Mouse (Mus musculus): Measurements from ENCODE around the gene Bola3. TPM values are rescaled to one million over a fixed set of nuclear protein-coding genes. Genes with fewer than 3 reads are reported as not detected.
"Not testable (repeated sequence)": the region's sequence is repeated elsewhere in the genome, so short reads cannot be mapped to it uniquely, and the experiment has no call there.

Gene Bola3
- polyA plus RNA-seq, 1 experiment = 60.8 TPM

DNA sequence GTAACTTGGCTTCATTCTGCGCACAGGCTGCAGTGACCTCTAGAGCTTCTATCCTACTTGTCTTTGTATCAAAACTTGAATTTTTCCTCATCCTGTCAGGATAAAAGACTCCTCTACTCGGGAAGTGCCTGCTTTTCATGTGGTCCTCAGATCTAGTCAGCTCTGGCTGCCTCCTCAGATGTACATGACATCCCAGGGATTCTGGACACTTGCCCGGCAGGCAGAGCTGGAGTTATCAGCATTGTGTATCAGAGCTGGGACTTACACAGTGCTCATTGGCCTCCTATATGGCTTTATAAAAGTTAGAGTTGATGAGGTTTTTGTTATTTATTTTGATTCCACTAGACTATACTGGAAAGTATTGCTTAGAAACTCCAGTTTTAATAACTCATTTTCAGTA is 7.6 kb upstream of the Bola3 start:
- no peak overlapping the region for H3K27ac ChIP-seq (ENCODE audit: insufficient read depth, low read length)
- TF ChIP-seq CTCF (IDR thresholded peaks at IDR 0.05; ENCODE audit: extremely low read depth, insufficient read depth, low read length) (no peak), POLR2A (IDR thresholded peaks at IDR 0.05; ENCODE audit: extremely low read depth, insufficient read depth, low read length) (no peak)
- H3K4me3 ChIP-seq (ENCODE audit: insufficient read depth, low read length) = no peak overlapping the region
- H3K4me1 ChIP-seq (ENCODE audit: control insufficient read depth, insufficient read depth, low read length) = no peaks in the 10 kb centered on the region

DNA sequence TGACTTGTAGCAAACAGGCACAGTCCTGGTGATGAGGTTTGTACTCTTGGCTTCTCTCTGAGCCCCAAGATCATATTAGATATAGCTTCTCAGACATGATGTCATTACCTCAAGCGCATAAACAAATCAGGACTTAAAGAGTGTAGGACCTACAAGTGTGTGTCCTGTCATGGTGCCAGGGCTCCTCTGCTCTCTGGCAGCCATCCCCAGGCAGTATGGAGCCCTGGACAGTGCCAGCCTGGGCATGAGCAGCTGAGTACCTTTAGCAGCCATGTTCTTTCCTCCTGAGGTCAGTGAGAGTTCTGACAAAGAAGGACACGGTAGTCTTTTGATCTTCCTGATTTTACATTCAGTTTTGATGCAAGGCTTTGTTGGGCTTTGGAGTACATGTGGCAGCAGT is 6.0 kb upstream of the Bola3 start:
- H3K4me3 ChIP-seq (ENCODE audit: insufficient read depth, low read length) = no peak overlapping the region
- TF ChIP-seq POLR2A (IDR thresholded peaks at IDR 0.05; ENCODE audit: extremely low read depth, insufficient read depth, low read length) (no peak), CTCF (IDR thresholded peaks at IDR 0.05; ENCODE audit: extremely low read depth, insufficient read depth, low read length) (no peak)
- H3K4me1 ChIP-seq (ENCODE audit: control insufficient read depth, insufficient read depth, low read length) = no peaks in the 10 kb centered on the region
- no peak overlapping the region for H3K27ac ChIP-seq (ENCODE audit: insufficient read depth, low read length)

DNA sequence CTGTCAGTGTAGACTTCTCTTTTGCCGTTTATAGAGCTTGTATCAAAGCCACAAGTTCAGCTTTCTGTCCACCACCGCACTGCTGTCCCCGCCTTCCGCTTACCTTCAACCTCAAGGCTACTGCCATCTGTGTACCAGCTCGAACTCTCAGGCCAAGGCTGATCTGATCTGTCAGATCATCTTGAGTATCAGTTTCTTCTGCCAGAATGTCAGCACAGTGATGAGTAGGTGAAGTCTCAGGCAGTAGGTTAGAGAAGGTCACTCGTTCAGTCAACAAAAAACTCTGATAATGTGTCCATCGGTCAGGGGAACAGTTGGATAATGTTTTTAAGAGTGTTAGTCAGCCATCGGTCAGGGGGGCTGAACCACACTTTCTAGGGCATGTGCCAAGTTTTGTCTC is 3.7 kb upstream of the Bola3 start:
- not testable (repeated sequence) for H3K4me1 ChIP-seq (ENCODE audit: control insufficient read depth, insufficient read depth, low read length); H3K27ac ChIP-seq (ENCODE audit: insufficient read depth, low read length); H3K4me3 ChIP-seq (ENCODE audit: insufficient read depth, low read length)

DNA sequence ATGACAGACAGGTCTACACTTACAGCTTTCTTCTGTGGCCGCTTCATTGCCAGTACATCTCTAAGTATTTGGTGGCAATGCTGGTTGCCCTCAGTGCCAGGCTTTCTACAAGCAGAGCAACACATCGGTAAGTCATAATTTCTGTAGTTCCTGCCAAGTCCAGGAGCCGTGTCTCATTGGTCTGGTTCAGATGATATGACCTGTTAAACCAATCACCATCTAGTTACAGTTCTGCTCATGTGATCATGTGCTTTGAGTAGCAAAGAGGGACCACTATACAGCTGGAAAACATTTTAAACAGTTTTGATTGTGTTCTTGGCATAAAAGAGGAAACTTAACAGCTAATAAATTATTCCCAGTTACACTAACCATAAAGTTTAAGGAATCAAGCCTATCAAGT is 1.0 kb upstream of the Bola3 start:
- no peak overlapping the region for H3K27ac ChIP-seq (ENCODE audit: insufficient read depth, low read length)
- TF ChIP-seq CTCF (IDR thresholded peaks at IDR 0.05; ENCODE audit: extremely low read depth, insufficient read depth, low read length) (no peak), POLR2A (IDR thresholded peaks at IDR 0.05; ENCODE audit: extremely low read depth, insufficient read depth, low read length) (no peak)
- no peak overlapping the region for H3K4me3 ChIP-seq (ENCODE audit: insufficient read depth, low read length)
- peaks cover 2% of the 10 kb centered on the region; the same call in 1 of the 2 replicates for H3K4me1 ChIP-seq (ENCODE audit: control insufficient read depth, insufficient read depth, low read length)

DNA sequence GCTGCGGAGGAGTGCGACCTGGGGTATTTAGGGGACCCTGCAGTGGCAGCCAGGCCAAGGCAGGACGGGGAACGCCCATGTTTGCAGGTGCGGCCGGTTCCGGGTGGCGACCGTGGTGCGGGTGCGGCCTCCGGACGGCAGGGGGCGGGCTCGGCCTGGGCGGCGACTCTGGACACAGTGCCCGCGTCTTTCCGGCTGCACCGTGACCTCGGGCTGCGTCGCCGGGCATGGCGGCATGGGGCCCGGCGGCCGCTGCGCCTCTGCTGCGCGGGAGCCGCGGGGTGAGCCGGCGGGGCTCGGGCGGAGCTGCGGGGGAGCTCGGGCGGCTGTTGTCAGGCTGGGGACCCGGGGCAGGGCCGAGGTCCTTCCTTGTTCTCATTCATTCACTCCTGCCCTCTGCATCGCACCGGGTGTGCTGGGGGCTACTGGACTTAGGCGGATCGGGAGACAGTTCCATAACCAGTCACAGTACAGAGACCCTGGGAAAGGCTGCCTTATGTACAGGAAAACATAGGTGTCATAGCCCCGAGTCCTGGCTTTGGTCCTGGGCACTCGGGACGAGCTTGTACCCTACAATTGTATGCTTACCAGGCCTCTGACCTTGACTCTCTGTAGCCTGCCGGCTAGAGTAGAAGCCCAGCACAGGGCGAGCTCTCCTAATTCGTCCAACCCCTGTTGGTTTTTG is 469 bp downstream of the Bola3 start:
- Histone ChIP-seq H3K4me1 (ENCODE audit: control insufficient read depth, insufficient read depth, low read length) (peaks cover 2% of the 10 kb centered on the region; the same call in 1 of the 2 replicates), H3K27ac (ENCODE audit: insufficient read depth, low read length) (no peak overlapping the region), H3K4me3 (ENCODE audit: insufficient read depth, low read length) (peak overlapping the region; percentile 76)
- TF ChIP-seq CTCF (IDR thresholded peaks at IDR 0.05; ENCODE audit: extremely low read depth, insufficient read depth, low read length) (peak; percentile 47; the same call in 1 of the 2 replicates), POLR2A (IDR thresholded peaks at IDR 0.05; ENCODE audit: extremely low read depth, insufficient read depth, low read length) (no peak; the same call in 1 of the 2 replicates)

DNA sequence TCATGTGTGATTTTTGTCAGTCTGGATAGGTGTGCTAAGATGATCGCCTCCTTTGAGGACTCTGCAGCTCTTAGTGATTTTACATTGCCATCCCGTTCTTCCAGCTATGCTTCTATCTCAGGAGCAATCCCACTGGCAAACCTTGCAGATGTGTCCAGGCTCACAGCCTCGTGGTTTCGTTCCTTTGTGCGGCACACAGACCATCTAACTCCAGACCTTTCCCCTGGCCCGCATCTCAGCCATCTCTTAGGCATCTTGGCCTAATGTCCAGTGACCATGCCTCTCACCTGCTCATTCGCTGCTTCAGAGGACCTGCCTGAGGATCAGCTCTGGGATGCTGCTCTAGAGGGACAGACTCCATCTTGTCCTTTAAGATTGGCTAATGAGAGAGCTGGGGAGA is 1.2 kb downstream of the Bola3 start:
- TF ChIP-seq POLR2A (IDR thresholded peaks at IDR 0.05; ENCODE audit: extremely low read depth, insufficient read depth, low read length) (no peak), CTCF (IDR thresholded peaks at IDR 0.05; ENCODE audit: extremely low read depth, insufficient read depth, low read length) (no peak)
- Histone ChIP-seq H3K27ac (ENCODE audit: insufficient read depth, low read length) (no peak overlapping the region), H3K4me1 (ENCODE audit: control insufficient read depth, insufficient read depth, low read length) (peaks cover 2% of the 10 kb centered on the region; the same call in 1 of the 2 replicates), H3K4me3 (ENCODE audit: insufficient read depth, low read length) (peak overlapping the region; percentile 76)

DNA sequence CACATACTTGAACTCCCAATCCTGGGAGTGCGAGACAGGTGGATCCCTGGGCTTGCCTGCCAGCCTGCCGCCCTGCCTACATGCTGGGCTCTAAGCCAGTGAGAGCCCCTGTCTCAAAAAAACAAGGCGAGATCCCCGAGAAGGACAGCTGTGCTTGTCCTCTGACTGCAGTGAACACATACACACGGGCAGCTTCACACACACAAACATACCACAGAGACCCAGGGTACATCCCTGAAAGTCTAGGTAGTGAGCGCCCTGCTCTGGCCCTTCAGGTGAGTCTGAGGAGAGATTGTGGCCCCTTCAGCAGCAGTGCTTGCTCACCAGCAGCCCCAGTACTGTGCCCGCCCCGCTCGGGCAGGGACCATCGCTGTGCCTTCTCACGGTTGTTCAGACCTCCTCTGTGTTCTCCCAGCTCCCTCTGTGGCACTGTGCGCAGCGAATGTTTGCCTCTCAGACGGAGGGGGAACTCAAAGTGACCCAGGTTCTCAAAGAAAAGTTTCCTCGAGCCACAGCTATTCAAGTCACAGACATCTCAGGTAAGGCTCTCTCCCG is 2.0 kb downstream of the Bola3 start:
- TF ChIP-seq CTCF (IDR thresholded peaks at IDR 0.05; ENCODE audit: extremely low read depth, insufficient read depth, low read length) = no peak
- TF ChIP-seq POLR2A (IDR thresholded peaks at IDR 0.05; ENCODE audit: extremely low read depth, insufficient read depth, low read length) = no peak
- no peak overlapping the region; the same call in 1 of the 2 replicates for H3K4me3 ChIP-seq (ENCODE audit: insufficient read depth, low read length)
- H3K4me1 ChIP-seq (ENCODE audit: control insufficient read depth, insufficient read depth, low read length) = peaks cover 2% of the 10 kb centered on the region; the same call in 1 of the 2 replicates
- no peak overlapping the region for H3K27ac ChIP-seq (ENCODE audit: insufficient read depth, low read length)

DNA sequence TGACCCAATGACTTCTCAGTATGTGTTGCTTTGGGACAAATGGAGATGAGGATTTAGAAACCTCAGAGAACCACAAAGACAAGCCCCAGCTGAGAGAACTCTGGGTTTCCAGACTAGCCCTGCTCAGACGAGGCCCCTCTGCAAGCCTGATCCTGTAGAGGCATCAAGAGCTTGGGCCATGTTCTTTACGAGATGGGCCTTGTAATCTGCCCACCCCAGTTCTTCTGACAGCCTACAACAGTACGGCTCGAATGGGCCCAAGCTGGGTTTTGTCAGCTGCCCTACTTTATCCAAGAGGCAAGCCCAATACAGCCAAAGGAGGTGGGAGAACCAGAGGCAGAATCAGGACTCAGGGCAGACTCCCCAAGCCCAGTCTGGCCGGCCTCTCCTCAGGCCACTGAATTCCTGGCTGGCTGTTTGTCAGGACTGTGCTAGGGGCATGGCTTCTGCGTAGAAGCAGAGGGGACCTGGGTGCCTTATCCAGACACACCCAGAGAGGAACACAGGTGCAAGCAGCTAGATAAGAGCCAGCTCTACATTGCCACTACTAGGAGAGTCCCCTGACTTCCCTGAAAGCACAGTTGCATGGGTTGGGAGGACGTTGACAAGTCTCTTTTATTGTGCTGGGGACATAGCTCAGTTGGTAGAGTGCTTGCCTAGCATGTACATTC is 2.7 kb downstream of the Bola3 start:
- Histone ChIP-seq H3K4me1 (ENCODE audit: control insufficient read depth, insufficient read depth, low read length) (peaks cover 2% of the 10 kb centered on the region; the same call in 1 of the 2 replicates), H3K4me3 (ENCODE audit: insufficient read depth, low read length) (no peak overlapping the region), H3K27ac (ENCODE audit: insufficient read depth, low read length) (no peak overlapping the region)
- TF ChIP-seq CTCF (IDR thresholded peaks at IDR 0.05; ENCODE audit: extremely low read depth, insufficient read depth, low read length) = no peak

DNA sequence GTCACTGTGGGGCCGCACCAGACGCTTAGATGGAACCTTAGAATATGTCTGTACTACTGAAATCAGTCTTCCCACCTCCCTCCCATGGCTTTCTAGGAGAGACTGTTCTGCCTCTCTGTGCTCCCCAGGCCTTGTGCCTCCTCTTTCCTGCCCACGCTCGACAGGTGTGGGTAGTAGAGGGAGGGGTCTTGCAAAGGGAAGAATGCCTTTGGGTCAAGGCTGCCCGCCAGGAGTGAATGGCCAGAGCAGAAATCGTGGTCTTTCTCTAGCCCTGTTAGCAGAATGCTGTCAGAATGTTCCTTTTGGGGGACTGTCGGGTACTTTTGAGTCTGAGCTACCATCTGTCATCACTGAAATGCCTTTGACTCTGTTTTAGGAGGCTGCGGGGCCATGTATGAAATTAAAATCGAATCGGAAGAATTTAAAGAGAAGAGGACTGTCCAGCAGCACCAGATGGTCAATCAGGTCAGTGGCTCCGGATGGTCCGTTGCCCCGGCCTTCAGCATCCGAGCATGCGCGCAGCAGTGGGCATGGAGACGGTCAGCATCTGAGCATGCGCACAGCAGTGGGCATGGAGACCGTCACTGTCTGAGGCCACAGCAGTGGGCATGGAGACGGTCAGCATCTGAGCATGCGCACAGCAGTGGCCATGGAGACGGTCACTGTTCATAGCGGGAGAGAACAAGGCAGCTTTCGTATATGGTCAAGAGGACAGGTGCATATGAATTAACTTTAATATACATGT is 3.9 kb downstream of the Bola3 start:
- no peak overlapping the region for H3K27ac ChIP-seq (ENCODE audit: insufficient read depth, low read length)
- no peak overlapping the region for H3K4me3 ChIP-seq (ENCODE audit: insufficient read depth, low read length)
- TF ChIP-seq POLR2A (IDR thresholded peaks at IDR 0.05; ENCODE audit: extremely low read depth, insufficient read depth, low read length) (no peak), CTCF (IDR thresholded peaks at IDR 0.05; ENCODE audit: extremely low read depth, insufficient read depth, low read length) (no peak)
- H3K4me1 ChIP-seq (ENCODE audit: control insufficient read depth, insufficient read depth, low read length) = peaks cover 2% of the 10 kb centered on the region; the same call in 1 of the 2 replicates
